Mouse (Mus musculus) kidney, adult 2 months (tissue): ENCODE results near the gene Faf1.

Experiments used
- CTCF ChIP-seq: fragments of 200-500 bp; conservative IDR thresholded peaks from 2 replicates; pipeline ENCODE4 v1.5.1; 2011; ENCODE audit warnings: low read depth, mild to moderate bottlenecking, control low read depth, low read length, moderate library complexity, mixed read lengths; ENCODE audit not compliant: insufficient read depth, insufficient read length
- POLR2A ChIP-seq: fragments of 200-500 bp; IDR thresholded peaks from one replicate; pipeline ENCODE4 v1.6.1; 2011; ENCODE audit warnings: low read depth, low read length, control low read depth

- TF ChIP-seq POLR2A: no peak
- TF ChIP-seq CTCF: no peak
Measured at GRCm38 (mm10) chr4:109949307-109949706, 272.9 kb downstream of the Faf1 start.
